Mouse (Mus musculus): ENCODE measurements around the gene Rptor.
A peak's percentile ranks its signal among the peaks of the same experiment; 100 is the strongest.

Gene Rptor

GRCm38 (mm10) chr11:119754459-119754858 is 151.8 kb downstream of the Rptor start:
- DNase-seq, result no peak

GRCm38 (mm10) chr11:119758214-119758613 is 155.5 kb downstream of the Rptor start:
- DNase-seq, result no peak

GRCm38 (mm10) chr11:119758705-119759327 is 156.1 kb downstream of the Rptor start:
- DNase-seq, result no peak

- DNase-seq, result no peak
Observed at GRCm38 (mm10) chr11:119762911-119763310, 160.2 kb downstream of the Rptor start.

- DNase-seq, result no peak
Observed at GRCm38 (mm10) chr11:119766023-119766422, 163.3 kb downstream of the Rptor start.

GRCm38 (mm10) chr11:119766782-119767459 is 164.2 kb downstream of the Rptor start:
- no peak for DNase-seq

GRCm38 (mm10) chr11:119767525-119767924 is 164.8 kb downstream of the Rptor start:
- no peak for DNase-seq

- DNase-seq, result no peak
Observed at GRCm38 (mm10) chr11:119768511-119768910, 165.8 kb downstream of the Rptor start.

GRCm38 (mm10) chr11:119769666-119770065 is 167.0 kb downstream of the Rptor start:
- DNase-seq, result no peak

- no peak for DNase-seq
Observed at GRCm38 (mm10) chr11:119770985-119771384, 168.3 kb downstream of the Rptor start.

GRCm38 (mm10) chr11:119772896-119773295 is 170.2 kb downstream of the Rptor start:
- no peak for DNase-seq

GRCm38 (mm10) chr11:119775076-119775760 is 172.5 kb downstream of the Rptor start:
- DNase-seq, result no peak

- DNase-seq, result no peak
Observed at GRCm38 (mm10) chr11:119777236-119777635, 174.5 kb downstream of the Rptor start.

GRCm38 (mm10) chr11:119777872-119778271 is 175.2 kb downstream of the Rptor start:
- no peak for DNase-seq

- no peak for DNase-seq
Observed at GRCm38 (mm10) chr11:119780290-119780689, 177.6 kb downstream of the Rptor start.

GRCm38 (mm10) chr11:119781165-119781564 is 178.5 kb downstream of the Rptor start:
- DNase-seq, result no peak

- no peak for DNase-seq
Observed at GRCm38 (mm10) chr11:119781726-119782125, 179.0 kb downstream of the Rptor start.

GRCm38 (mm10) chr11:119783653-119784052 is 180.9 kb downstream of the Rptor start:
- no peak for DNase-seq

- DNase-seq, result no peak
Observed at GRCm38 (mm10) chr11:119784672-119785341, 182.1 kb downstream of the Rptor start.

GRCm38 (mm10) chr11:119785661-119786384 is 183.1 kb downstream of the Rptor start:
- no peak for DNase-seq

- DNase-seq, result peak; percentile 13
Observed at GRCm38 (mm10) chr11:119786385-119786880, 183.7 kb downstream of the Rptor start.

GRCm38 (mm10) chr11:119788488-119788887 is 185.8 kb downstream of the Rptor start:
- DNase-seq, result no peak

Measured in thymus, postnatal 25 days (tissue).